Mouse (Mus musculus): ENCODE results near the gene Mrpl12. TPM values are rescaled to one million over a fixed set of nuclear protein-coding genes. Genes with fewer than 3 reads are reported as not detected.
A peak's percentile ranks its signal among the peaks of the same experiment; 100 is the strongest.

Gene Mrpl12
- polyA plus RNA-seq, 1 experiment from 2014 or later, result 204 TPM

DNA sequence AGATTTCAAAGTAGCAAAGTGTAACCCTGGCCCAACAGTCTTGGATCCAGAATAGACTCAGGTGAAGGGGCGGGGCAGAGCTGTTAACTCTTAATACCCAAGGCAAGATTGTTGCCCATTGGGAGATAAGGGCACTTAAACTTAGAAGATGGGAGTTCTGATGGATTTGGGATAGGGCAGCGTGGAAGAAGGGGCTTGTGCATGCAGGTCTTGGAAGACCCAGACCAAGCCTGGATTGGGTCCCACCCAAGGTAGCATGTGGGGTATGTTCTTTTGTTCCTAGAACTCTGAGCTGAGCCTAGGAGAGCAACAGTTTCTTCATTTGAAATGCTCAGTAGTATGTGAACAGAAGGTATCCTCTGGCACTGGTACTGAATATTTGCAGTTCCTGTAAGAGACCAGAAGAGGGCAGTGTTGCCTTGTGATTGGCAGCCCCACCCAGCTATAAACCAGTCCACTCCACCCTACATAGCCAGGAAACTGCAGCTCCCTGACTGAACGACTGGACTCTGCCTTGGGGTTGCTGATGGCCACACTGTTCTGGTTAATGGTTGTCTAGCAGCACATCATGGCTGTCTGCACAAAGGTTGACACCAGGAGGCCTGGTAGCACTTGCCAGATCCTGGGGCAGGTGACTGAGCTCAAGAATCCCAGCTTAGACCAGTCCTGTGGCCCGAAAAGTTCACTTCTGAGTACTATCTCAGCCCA, 4.8 kb downstream of the Mrpl12 start:
- H3K4me3 ChIP-seq (ENCODE audit: low read depth, low read length), result no peak overlapping the region
- peak; percentile 84 for ATAC-seq
- H3K9ac ChIP-seq (ENCODE audit: low read depth, low read length), result no peak overlapping the region
- WGBS, result 42% methylated on average over 4 of the region's 4 CpGs
- peaks cover 23% of the 10 kb centered on the region for H3K4me1 ChIP-seq (replicated peaks; ENCODE audit: control insufficient read depth, insufficient read depth, low read length)
- no peaks in the 10 kb centered on the region for H3K27me3 ChIP-seq (replicated peaks; ENCODE audit: control insufficient read depth, insufficient read depth, low read length)
- peak overlapping the region; percentile 94 for H3K27ac ChIP-seq (ENCODE audit: low read depth, low read length)
- peak; percentile 95 for TF ChIP-seq CTCF (IDR thresholded peaks at IDR 0.05; ENCODE audit: low read depth)
- H3K4me2 ChIP-seq (replicated peaks; ENCODE audit: low read depth), result no peak overlapping the region
- H3K36me3 ChIP-seq (ENCODE audit: control insufficient read depth, insufficient read depth), result peaks cover 29% of the 10 kb centered on the region
- no peaks in the 10 kb centered on the region for H3K9me3 ChIP-seq (ENCODE audit: control insufficient read depth)

DNA sequence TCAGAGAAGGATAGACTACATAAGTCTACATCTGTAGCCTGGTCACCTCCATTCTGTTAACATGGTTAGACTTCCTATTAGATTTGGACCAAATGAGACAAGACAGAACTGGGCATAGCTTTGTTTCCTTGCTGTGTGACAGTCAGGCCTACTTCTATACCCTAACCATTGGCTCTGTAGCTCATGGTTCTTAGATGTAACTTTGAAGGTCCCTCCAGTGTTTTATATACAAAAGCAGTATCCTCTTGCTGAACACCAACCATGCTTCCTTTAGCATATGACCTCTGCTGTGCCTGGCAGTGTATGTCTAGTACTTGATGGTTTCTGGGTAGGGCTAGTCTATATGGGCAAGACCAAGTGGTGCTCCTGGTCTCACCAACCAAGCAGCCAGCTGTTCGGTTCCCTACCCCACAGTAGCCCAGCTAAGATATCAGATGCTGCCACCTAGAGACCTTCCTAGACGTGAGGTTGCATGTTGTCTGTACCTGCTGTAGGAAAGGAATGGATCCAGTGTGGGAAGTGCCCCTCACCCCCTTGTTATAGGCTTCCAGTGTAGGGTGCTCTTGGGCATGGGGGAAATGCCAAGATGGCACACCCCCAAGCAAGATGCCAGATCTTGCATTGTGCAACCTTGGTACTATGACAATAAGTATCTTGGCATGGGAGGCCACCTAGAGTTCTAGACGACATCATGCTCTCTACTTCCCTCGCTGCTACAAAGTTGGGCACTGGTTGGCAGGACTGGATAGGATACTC, 6.1 kb downstream of the Mrpl12 start:
- TF ChIP-seq CTCF (IDR thresholded peaks at IDR 0.05; ENCODE audit: low read depth), result peak; percentile 34
- ATAC-seq, result no peak
- no peak overlapping the region for H3K4me3 ChIP-seq (ENCODE audit: low read depth, low read length)
- H3K27me3 ChIP-seq (replicated peaks; ENCODE audit: control insufficient read depth, insufficient read depth, low read length), result no peaks in the 10 kb centered on the region
- H3K27ac ChIP-seq (ENCODE audit: low read depth, low read length), result peak overlapping the region; percentile 94
- H3K9ac ChIP-seq (ENCODE audit: low read depth, low read length), result no peak overlapping the region
- peak overlapping the region; percentile 97; the same call in 1 of the 2 replicates for H3K4me2 ChIP-seq (replicated peaks; ENCODE audit: low read depth)
- peaks cover 41% of the 10 kb centered on the region for H3K36me3 ChIP-seq (ENCODE audit: control insufficient read depth, insufficient read depth)
- peaks cover 25% of the 10 kb centered on the region for H3K4me1 ChIP-seq (replicated peaks; ENCODE audit: control insufficient read depth, insufficient read depth, low read length)
- no peaks in the 10 kb centered on the region for H3K9me3 ChIP-seq (ENCODE audit: control insufficient read depth)
- 39% methylated on average over 4 of the region's 4 CpGs for WGBS

DNA sequence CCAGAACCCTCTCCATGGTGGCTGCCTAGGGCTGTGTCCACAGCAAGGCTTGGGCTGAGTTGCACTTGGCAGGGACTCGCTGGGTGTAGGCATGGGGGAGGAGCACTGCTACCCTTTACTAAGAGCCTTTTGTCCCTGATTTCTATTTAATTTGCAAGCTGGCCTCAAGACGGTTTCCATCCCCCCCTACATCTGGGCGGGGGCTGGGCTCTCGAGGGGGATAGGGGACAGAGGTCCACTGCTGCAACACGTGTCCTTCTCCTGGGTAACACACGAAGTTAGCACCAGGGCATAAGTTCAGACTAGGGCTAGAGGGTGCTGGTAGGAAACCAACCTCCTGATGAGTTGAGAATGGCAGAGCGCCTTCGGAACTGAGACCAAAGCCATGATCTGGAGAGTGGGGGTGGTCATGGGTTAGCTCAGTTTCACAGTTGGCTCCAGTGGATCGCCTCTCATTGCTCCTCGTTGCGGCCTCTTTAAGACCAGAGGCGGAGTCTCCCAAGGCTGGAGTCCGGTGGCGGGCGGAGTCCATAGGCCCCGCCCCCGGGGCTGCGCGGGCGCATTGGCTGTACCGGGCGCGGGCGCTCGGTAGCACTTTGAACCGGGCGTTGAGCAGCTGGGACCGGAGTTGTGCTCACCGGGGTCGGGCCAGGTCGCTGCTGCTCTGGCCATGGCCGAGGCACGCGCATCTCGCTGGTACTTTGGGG, 7.1 kb downstream of the Mrpl12 start, which contains the start of gene Slc25a10:
Slc25a10 (plus strand) TSS at position 524 of the 707 bp plus-strand sequence.
- Histone ChIP-seq H3K4me3 (ENCODE audit: low read depth, low read length) (peak within 1 kb of the TSS; percentile 92), H3K36me3 (ENCODE audit: control insufficient read depth, insufficient read depth) (peaks cover 48% of the 10 kb centered on the region), H3K4me1 (replicated peaks; ENCODE audit: control insufficient read depth, insufficient read depth, low read length) (peaks cover 25% of the 10 kb centered on the region), H3K27me3 (replicated peaks; ENCODE audit: control insufficient read depth, insufficient read depth, low read length) (no peaks in the 10 kb centered on the region), H3K27ac (ENCODE audit: low read depth, low read length) (peak within 1 kb of the TSS; percentile 94), H3K9me3 (ENCODE audit: control insufficient read depth) (no peaks in the 10 kb centered on the region), H3K9ac (ENCODE audit: low read depth, low read length) (peak within 1 kb of the TSS; percentile 83), H3K4me2 (replicated peaks; ENCODE audit: low read depth) (peak within 1 kb of the TSS; percentile 97)
- under 1% methylated on average over 35 of the region's 35 CpGs for WGBS
- peak; percentile 76 for ATAC-seq
- no peak for TF ChIP-seq CTCF (IDR thresholded peaks at IDR 0.05; ENCODE audit: low read depth)

DNA sequence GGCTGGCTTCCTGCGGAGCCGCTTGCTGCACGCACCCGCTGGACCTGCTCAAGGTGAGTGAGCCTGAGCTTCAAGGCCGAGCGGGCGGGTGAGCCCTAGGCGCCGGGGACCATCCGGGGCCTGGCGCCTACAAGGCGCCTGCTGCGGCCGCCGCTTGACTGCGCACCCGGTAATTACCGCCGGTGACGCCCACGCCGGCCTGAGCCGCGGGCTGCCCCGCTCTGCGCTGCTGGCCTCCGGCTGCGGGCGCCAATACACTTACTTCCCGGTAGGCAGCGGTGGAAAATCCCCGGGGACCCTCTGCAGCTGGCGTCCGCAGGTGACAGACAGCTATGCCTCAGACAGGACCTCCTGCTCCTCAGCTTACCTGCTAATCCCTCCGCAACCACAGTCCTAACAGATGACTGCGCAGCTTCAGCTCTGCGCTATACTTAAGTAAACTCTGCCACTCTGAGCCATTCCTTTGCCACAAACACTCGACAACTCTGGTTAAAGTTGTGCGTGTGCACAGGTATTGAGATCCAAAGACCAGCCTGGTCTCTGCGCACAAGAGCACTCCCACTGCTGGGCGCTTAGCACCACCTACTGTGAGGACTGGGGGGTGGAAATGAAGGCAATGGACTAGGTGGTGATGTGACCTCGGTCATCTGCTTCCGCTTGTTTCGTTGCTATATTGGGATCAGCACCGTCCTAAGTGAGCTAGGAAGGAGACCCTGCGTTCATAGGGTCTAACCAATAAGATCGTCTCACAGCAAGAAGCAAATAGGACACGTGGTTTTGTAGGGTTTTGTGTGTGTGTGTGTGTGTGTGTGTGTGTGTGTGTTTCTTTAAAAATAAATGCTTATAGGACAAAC, 7.8 kb downstream of the Mrpl12 start:
- 1% methylated on average over 46 of the region's 48 CpGs for WGBS
- H3K9ac ChIP-seq (ENCODE audit: low read depth, low read length), result peak overlapping the region; percentile 83
- ATAC-seq, result peak; percentile 23; the same call in 1 of the 2 replicates

DNA sequence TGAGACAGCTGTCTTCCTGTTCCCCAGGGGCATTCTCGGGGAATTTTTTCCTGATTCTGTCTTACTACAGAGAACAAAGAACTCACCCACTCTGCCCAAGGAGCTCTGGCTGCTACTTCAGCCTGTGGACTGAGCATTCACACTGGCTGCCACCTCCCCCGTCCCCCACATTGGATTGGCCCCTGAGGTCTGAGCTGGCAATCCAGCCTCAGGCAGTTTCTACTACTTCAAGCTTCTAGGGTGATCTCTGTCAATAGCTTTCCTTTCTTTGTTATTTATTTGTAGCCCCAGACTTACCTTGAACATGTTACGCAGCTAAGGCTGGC, 8.4 kb downstream of the Mrpl12 start:
- Histone ChIP-seq H3K27ac (ENCODE audit: low read depth, low read length) (peak overlapping the region; percentile 94), H3K4me2 (replicated peaks; ENCODE audit: low read depth) (peak overlapping the region; percentile 97), H3K27me3 (replicated peaks; ENCODE audit: control insufficient read depth, insufficient read depth, low read length) (no peaks in the 10 kb centered on the region), H3K4me3 (ENCODE audit: low read depth, low read length) (peak overlapping the region; percentile 92), H3K9me3 (ENCODE audit: control insufficient read depth) (no peaks in the 10 kb centered on the region), H3K36me3 (ENCODE audit: control insufficient read depth, insufficient read depth) (peaks cover 48% of the 10 kb centered on the region), H3K9ac (ENCODE audit: low read depth, low read length) (peak overlapping the region; percentile 83), H3K4me1 (replicated peaks; ENCODE audit: control insufficient read depth, insufficient read depth, low read length) (peaks cover 25% of the 10 kb centered on the region)
- 20% methylated on average over 3 of the region's 3 CpGs for WGBS
- no peak for ATAC-seq
- no peak for TF ChIP-seq CTCF (IDR thresholded peaks at IDR 0.05; ENCODE audit: low read depth)

More for the DNA sequence above, 7.8 kb downstream of the Mrpl12 start:
- TF ChIP-seq CTCF (IDR thresholded peaks at IDR 0.05; ENCODE audit: low read depth), result peak; percentile 72
- Histone ChIP-seq H3K27ac (ENCODE audit: low read depth, low read length) (peak overlapping the region; percentile 94), H3K27me3 (replicated peaks; ENCODE audit: control insufficient read depth, insufficient read depth, low read length) (no peaks in the 10 kb centered on the region), H3K4me2 (replicated peaks; ENCODE audit: low read depth) (peak overlapping the region; percentile 97), H3K9me3 (ENCODE audit: control insufficient read depth) (no peaks in the 10 kb centered on the region), H3K36me3 (ENCODE audit: control insufficient read depth, insufficient read depth) (peaks cover 48% of the 10 kb centered on the region), H3K4me3 (ENCODE audit: low read depth, low read length) (peak overlapping the region; percentile 92), H3K4me1 (replicated peaks; ENCODE audit: control insufficient read depth, insufficient read depth, low read length) (peaks cover 25% of the 10 kb centered on the region)

Measured in intestine, postnatal 0 days (tissue).